Mouse (Mus musculus): Measurements from ENCODE around the gene Itpr2. TPM values are rescaled to one million over a fixed set of nuclear protein-coding genes. Genes with fewer than 3 reads are reported as not detected.

The Itpr2 gene
- 8.8 and 22.5 TPM in 2 replicates for polyA plus RNA-seq (2011; ENCODE audit: insufficient read depth, insufficient read length, low replicate concordance, missing spikeins)

GRCm38 (mm10) chr6:146501866-146502804 is at the start of gene Itpr2:
Gene Itpr2, minus strand, starts transcription at chr6:146502223.
- Histone ChIP-seq H3K4me3 (replicated peaks; ENCODE audit: control insufficient read depth, low read depth, low read length) (peak within 1 kb of the TSS; percentile 91), H3K4me1 (ENCODE audit: control insufficient read depth, insufficient read depth, low read length) (peaks cover 2% of the 10 kb centered on the region), H3K27ac (ENCODE audit: control insufficient read depth, insufficient read depth, low read depth, low read length, poor library complexity) (peak within 1 kb of the TSS; percentile 88)
- TF ChIP-seq CTCF (IDR thresholded peaks at IDR 0.05; ENCODE audit: control insufficient read depth, insufficient read depth, low read length) = 0 out of 2 replicates have a peak, but pooled peaks have one; percentile 2
- peak; percentile 71; the same call in 1 of the 2 replicates for TF ChIP-seq POLR2A (IDR thresholded peaks at IDR 0.05; ENCODE audit: borderline replicate concordance, control insufficient read depth, low read depth, low read length)
- 1% methylated on average over 70 of the region's 70 CpGs for WGBS

GRCm38 (mm10) chr6:146551326-146551725 is 49.3 kb upstream of the Itpr2 start:
- Histone ChIP-seq H3K4me3 (replicated peaks; ENCODE audit: control insufficient read depth, low read depth, low read length) (no peak overlapping the region), H3K27ac (ENCODE audit: control insufficient read depth, insufficient read depth, low read depth, low read length, poor library complexity) (no peak overlapping the region), H3K4me1 (ENCODE audit: control insufficient read depth, insufficient read depth, low read length) (peaks cover 1% of the 10 kb centered on the region; the same call in 1 of the 2 replicates)
- TF ChIP-seq POLR2A (IDR thresholded peaks at IDR 0.05; ENCODE audit: borderline replicate concordance, control insufficient read depth, low read depth, low read length) (no peak), CTCF (IDR thresholded peaks at IDR 0.05; ENCODE audit: control insufficient read depth, insufficient read depth, low read length) (no peak)

DNA sequence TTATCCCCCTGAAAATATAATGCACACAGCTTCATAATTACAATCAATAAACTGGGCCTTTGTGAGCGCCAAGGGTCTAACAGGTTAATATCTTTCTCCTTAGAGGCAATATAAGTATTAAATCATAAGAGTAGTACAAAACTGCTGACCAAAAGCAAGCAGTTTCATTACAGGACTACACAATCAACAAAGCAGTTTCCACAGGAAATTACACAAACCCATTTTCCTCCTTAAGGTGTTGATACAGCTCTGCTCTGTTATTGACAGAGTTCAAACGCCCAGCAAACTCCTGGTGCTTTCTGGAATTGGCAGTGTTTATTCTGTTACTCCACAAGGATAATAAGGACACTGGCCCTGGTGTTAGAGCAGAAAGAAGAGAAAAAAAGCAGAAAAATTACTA is 48.4 kb upstream of the Itpr2 start:
- H3K4me3 ChIP-seq (replicated peaks; ENCODE audit: control insufficient read depth, low read depth, low read length) = no peak overlapping the region
- H3K27ac ChIP-seq (ENCODE audit: control insufficient read depth, insufficient read depth, low read depth, low read length, poor library complexity) = no peak overlapping the region
- TF ChIP-seq CTCF (IDR thresholded peaks at IDR 0.05; ENCODE audit: control insufficient read depth, insufficient read depth, low read length) (no peak), POLR2A (IDR thresholded peaks at IDR 0.05; ENCODE audit: borderline replicate concordance, control insufficient read depth, low read depth, low read length) (no peak)
- 61% methylated on average over 2 of the region's 2 CpGs for WGBS
- peaks cover 1% of the 10 kb centered on the region; the same call in 1 of the 2 replicates for H3K4me1 ChIP-seq (ENCODE audit: control insufficient read depth, insufficient read depth, low read length)

DNA sequence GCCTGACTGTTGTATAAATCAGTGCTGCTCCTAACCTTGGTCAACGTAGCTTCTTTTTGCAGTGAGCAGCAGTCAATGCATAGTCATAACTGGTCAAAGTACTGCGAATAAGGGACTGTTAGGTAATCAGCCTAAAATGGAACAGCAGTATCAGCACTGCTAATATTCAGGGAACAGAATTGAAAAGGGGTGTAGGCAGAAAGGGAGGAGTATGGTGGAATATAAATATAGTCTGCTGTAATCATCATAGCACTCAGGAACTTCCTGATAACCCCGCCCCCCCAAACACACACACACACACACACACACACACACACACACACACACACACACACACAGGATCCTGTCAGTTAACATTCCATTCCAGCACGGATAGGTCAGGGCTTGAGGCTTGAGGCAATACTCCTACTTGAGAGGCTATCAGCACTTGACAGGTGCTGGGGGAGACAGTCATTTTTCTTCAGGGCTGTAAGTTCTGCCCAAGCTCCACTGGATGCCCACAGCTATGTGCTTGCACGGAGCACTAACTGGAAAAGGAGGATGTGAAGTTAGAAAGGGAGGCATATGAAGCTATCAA is 43.4 kb upstream of the Itpr2 start:
- TF ChIP-seq CTCF (IDR thresholded peaks at IDR 0.05; ENCODE audit: control insufficient read depth, insufficient read depth, low read length) (no peak), POLR2A (IDR thresholded peaks at IDR 0.05; ENCODE audit: borderline replicate concordance, control insufficient read depth, low read depth, low read length) (no peak)
- Histone ChIP-seq H3K4me1 (ENCODE audit: control insufficient read depth, insufficient read depth, low read length) (no peaks in the 10 kb centered on the region; the same call in 1 of the 2 replicates), H3K4me3 (replicated peaks; ENCODE audit: control insufficient read depth, low read depth, low read length) (no peak overlapping the region), H3K27ac (ENCODE audit: control insufficient read depth, insufficient read depth, low read depth, low read length, poor library complexity) (no peak overlapping the region)
- WGBS = 77% methylated on average over 5 of the region's 5 CpGs

DNA sequence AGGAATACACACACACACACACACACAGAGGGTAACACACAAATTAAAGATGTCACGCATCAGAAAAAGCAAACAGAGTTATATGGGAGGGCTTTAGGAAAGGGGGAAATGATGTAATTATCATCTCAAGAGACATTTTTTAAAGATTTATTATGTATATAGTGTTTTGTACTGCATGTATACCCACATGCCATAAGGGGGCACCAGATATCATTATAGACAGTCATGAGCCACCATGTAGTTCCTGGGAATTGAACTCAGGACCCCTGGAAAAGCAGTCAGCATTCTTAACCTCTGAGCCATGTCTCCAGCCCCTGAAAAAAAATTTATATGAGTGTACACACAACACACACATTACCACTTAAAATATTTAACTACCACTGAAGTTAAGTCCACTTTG is 42.6 kb upstream of the Itpr2 start:
- H3K4me3 ChIP-seq (replicated peaks; ENCODE audit: control insufficient read depth, low read depth, low read length) = no peak overlapping the region
- H3K27ac ChIP-seq (ENCODE audit: control insufficient read depth, insufficient read depth, low read depth, low read length, poor library complexity) = no peak overlapping the region
- TF ChIP-seq CTCF (IDR thresholded peaks at IDR 0.05; ENCODE audit: control insufficient read depth, insufficient read depth, low read length) (no peak), POLR2A (IDR thresholded peaks at IDR 0.05; ENCODE audit: borderline replicate concordance, control insufficient read depth, low read depth, low read length) (no peak)
- WGBS = 71% methylated on average over 1 of the region's 1 CpGs
- no peaks in the 10 kb centered on the region; the same call in 1 of the 2 replicates for H3K4me1 ChIP-seq (ENCODE audit: control insufficient read depth, insufficient read depth, low read length)

DNA sequence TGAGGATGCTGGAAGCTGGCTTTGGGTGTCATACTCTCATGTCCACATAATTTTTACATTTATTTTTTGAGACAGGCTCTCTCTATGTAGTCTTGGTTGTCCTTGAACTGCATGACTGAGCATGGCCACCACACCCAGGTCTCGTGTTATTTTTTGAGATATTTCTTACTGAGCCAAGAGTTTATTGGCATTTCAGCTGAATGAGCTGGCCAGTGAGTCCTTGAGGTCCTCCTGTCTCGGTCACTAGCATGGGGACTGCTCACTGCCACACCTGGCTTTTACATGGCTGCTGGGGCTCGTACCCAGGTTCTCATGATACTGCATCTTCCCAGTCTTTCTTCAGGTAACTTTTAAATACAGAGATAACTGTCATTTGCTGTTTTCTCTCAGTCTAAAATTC is 38.4 kb upstream of the Itpr2 start:
- WGBS = 74% methylated on average over 3 of the region's 3 CpGs
- Histone ChIP-seq H3K4me1 (ENCODE audit: control insufficient read depth, insufficient read depth, low read length) (no peaks in the 10 kb centered on the region; the same call in 1 of the 2 replicates), H3K27ac (ENCODE audit: control insufficient read depth, insufficient read depth, low read depth, low read length, poor library complexity) (no peak overlapping the region), H3K4me3 (replicated peaks; ENCODE audit: control insufficient read depth, low read depth, low read length) (no peak overlapping the region)
- TF ChIP-seq POLR2A (IDR thresholded peaks at IDR 0.05; ENCODE audit: borderline replicate concordance, control insufficient read depth, low read depth, low read length) = no peak

GRCm38 (mm10) chr6:146538661-146539060 is 36.6 kb upstream of the Itpr2 start:
- no peak overlapping the region for H3K4me3 ChIP-seq (replicated peaks; ENCODE audit: control insufficient read depth, low read depth, low read length)
- no peak for TF ChIP-seq POLR2A (IDR thresholded peaks at IDR 0.05; ENCODE audit: borderline replicate concordance, control insufficient read depth, low read depth, low read length)
- TF ChIP-seq CTCF (IDR thresholded peaks at IDR 0.05; ENCODE audit: control insufficient read depth, insufficient read depth, low read length) = no peak
- 63% methylated on average over 4 of the region's 4 CpGs for WGBS
- H3K4me1 ChIP-seq (ENCODE audit: control insufficient read depth, insufficient read depth, low read length) = no peaks in the 10 kb centered on the region; the same call in 1 of the 2 replicates
- no peak overlapping the region for H3K27ac ChIP-seq (ENCODE audit: control insufficient read depth, insufficient read depth, low read depth, low read length, poor library complexity)

DNA sequence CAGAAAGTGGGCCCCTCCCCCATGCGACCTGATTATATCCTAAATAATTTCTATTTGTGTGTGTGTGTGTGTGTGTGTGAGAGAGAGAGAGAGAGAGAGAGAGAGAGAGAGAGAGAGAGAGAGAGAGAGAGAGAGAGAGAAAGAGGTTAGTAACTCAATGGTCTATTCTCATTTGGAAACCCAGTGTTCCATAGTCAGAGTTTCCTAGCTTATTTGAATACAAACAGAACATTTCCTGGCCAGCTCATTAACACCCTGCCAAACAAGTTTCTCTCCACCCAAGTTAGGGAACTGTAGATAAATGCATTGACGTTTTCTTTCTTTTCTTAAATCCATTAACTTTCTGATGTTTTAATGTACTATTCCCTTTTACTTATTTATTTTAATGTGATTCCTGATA is 36.0 kb upstream of the Itpr2 start:
- no peak overlapping the region for H3K27ac ChIP-seq (ENCODE audit: control insufficient read depth, insufficient read depth, low read depth, low read length, poor library complexity)
- no peak overlapping the region for H3K4me3 ChIP-seq (replicated peaks; ENCODE audit: control insufficient read depth, low read depth, low read length)
- 66% methylated on average over 2 of the region's 2 CpGs for WGBS
- no peaks in the 10 kb centered on the region; the same call in 1 of the 2 replicates for H3K4me1 ChIP-seq (ENCODE audit: control insufficient read depth, insufficient read depth, low read length)
- TF ChIP-seq CTCF (IDR thresholded peaks at IDR 0.05; ENCODE audit: control insufficient read depth, insufficient read depth, low read length) (no peak), POLR2A (IDR thresholded peaks at IDR 0.05; ENCODE audit: borderline replicate concordance, control insufficient read depth, low read depth, low read length) (no peak)

All from bone marrow, adult 2 months (tissue).